Mouse (Mus musculus) adipose tissue, adult 10 weeks (tissue): ENCODE data around the gene Gm2888. TPM values are rescaled to one million over a fixed set of nuclear protein-coding genes. Genes with fewer than 3 reads are reported as not detected.

Experiments used
- polyA plus RNA-seq: library from polyadenylated mRNA; stranded (reverse); fragments of 350-450 nt; fragmentation: Illumina TruSeq; extraction: RNeasy Lipid Tissue Mini Kit (QIAGEN cat#74804); gene quantifications from one replicate; pipeline ENCODE4 v1.2.3, GENCODE M21; 2014; ENCODE audit warnings: low read depth, low replicate concordance

Gene Gm2888
- not detected for polyA plus RNA-seq

DNA sequence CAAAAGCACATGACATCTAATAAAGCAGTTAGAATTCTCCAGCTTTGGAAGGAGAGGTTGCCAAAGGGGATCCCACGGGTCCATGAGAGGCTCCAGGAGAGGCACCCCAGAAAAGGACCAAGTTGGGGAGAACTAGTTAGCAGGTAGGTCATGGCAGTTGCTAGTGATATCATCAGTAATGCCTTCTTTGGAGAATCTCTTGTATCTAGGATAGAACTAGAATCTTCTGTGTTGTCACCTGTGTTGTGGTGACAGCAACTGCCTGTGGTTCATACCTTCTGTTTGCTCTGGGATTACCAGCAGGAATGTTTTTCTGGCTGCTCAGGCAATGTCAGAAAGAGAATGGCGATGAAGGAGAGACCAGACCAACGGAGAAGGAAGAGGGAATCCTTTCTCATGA is at the start of gene Gm2888:
TSS of gene Gm2888 (plus strand) at position 301 of the 400 bp plus-strand sequence.

DNA sequence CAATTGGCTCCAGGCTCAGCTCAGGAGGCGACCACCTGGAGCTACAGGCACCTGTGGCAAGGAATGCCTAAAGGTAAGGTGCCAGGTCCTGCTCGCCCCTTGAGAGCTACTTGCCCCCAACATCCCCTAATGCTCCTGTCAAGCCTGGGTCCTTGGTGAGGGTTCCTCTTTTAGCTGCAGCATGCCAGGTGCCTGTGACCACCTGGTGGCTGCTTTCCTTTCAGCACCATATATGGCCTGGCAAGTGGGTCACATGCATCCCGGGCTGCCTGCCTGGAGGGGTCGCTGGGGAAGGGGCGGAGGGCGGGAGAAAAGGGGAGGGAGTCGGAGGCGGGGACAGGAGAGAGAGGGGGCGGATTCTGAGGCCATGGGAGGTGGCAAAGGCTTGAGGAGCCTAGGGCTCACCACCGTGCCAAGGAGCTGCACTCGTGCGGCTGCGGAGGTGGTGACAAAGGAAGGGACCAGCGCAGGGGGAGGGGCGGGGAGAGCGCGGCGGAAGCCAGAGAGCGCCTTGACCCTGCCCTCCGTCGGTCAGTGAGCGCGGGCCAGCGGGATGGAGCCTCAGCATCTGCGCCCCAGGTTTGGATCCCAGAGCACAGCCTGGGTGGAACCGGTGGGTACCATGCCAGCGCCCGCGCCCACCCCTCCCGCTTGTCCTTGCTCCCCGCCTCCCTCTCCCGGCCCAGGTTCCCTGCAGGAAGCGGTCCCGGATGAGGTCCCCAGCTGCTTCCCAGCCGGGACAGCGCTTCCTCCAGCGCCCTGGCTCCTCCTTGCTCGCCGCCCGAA is 19.1 kb downstream of the Gm2888 start, which contains the start of gene Gm2897:
TSS of gene Gm2897 (plus strand) at position 559 of the 786 bp plus-strand sequence.

Other genes starting within 250 kb of the Gm2888 start
- not detected for gene Gm2897, start 19.3 kb downstream of the Gm2888 start, polyA plus RNA-seq
- not detected for gene Gm10340, start 104.0 kb downstream of the Gm2888 start, polyA plus RNA-seq
- 2.0 TPM for gene Gm5795, start 158.3 kb downstream of the Gm2888 start, polyA plus RNA-seq
- gene D830030K20Rik, start 178.5 kb downstream of the Gm2888 start, polyA plus RNA-seq = 1.3 TPM